Mouse (Mus musculus) myocyte (in vitro differentiated cells): ENCODE results near the gene Ranbp6.

Experiments
- E2F4 ChIP-seq: IDR thresholded peaks from one replicate; pipeline ENCODE4 v1.6.1; 2011; ENCODE audit warnings: mild to moderate bottlenecking, control low read depth, moderate library complexity; ENCODE audit not compliant: insufficient read depth
- MAX ChIP-seq: IDR thresholded peaks from one replicate; pipeline ENCODE4 v1.6.1; 2011; ENCODE audit warnings: low read depth, mild to moderate bottlenecking, control low read depth
- MYOD1 ChIP-seq, 3 experiments: IDR thresholded peaks; one replicate each; pipeline ENCODE4 v1.6.1; 2011; ENCODE audit warnings: control low read depth in 2 of 3, low read depth in 2 of 3, mild to moderate bottlenecking in 2 of 3, moderate library complexity in 1 of 3; ENCODE audit not compliant: insufficient read length in 2 of 3, control insufficient read depth in 1 of 3
- POLR2A ChIP-seq: IDR thresholded peaks from one replicate; pipeline ENCODE4 v1.6.1; 2011; ENCODE audit warnings: low read depth, mild to moderate bottlenecking, control low read depth, moderate library complexity; ENCODE audit not compliant: insufficient read length
- REST ChIP-seq: IDR thresholded peaks from one replicate; pipeline ENCODE4 v1.6.1; 2011; ENCODE audit warnings: mild to moderate bottlenecking, control low read depth, moderate library complexity; ENCODE audit not compliant: insufficient read depth, insufficient read length
- USF1 ChIP-seq: IDR thresholded peaks from one replicate; pipeline ENCODE4 v1.6.1; 2011; ENCODE audit warnings: low read depth, mild to moderate bottlenecking, control low read depth, moderate library complexity

- TF ChIP-seq POLR2A (no peak), REST (no peak), MAX (no peak), E2F4 (no peak), MYOD1 (IDR thresholded peaks at IDR 0.05; ENCODE audit: control insufficient read depth in 1 of 3, insufficient read length in 2 of 3, low read depth in 2 of 3) (no peak), USF1 (no peak)
Observed at GRCm38 (mm10) chr19:29840642-29841041, 27.9 kb upstream of the Ranbp6 start.
